Mouse (Mus musculus): Measurements from ENCODE around the gene Fabp6. TPM values are rescaled to one million over a fixed set of nuclear protein-coding genes. Genes with fewer than 3 reads are reported as not detected.

Gene Fabp6
- polyA plus RNA-seq, 1 experiment from 2014 or later: not detected

DNA sequence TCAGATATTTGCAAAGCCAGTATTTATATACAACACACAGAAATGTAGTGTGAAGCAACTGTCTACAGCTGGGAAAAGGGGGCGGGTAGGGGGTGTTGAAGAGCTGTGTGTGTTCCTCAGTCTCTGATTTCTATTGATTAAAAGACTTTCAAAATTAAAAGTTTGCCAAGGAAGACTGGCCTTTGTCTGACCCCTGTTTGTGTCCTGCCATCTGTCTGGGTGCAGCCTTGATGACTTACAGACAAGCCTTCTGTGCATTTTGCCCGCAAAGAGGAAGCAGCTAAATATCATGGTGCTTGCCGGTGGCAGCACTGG, 26.3 kb downstream of the Fabp6 start:
- Histone ChIP-seq H3K9ac (ENCODE audit: low read length) (peak overlapping the region; percentile 59; the same call in 1 of the 2 replicates), H3K4me1 (ENCODE audit: control insufficient read depth in 2 of 2, insufficient read depth in 2 of 2, low read length in 2 of 2) (peaks cover 24 to 35% of the 10 kb centered on the region in 2 experiments), H3K4me3 (ENCODE audit: control insufficient read depth in 1 of 2, insufficient read depth in 1 of 2, low read depth in 1 of 2, low read length in 2 of 2) (no peak overlapping the region), H3K9me3 (ENCODE audit: control insufficient read depth, low read length) (no peaks in the 10 kb centered on the region), H3K4me2 (ENCODE audit: low read length) (peak overlapping the region; percentile 16; the same call in 1 of the 2 replicates), H3K36me3 (ENCODE audit: control insufficient read depth, insufficient read depth, low read length) (peaks cover 24% of the 10 kb centered on the region), H3K27me3 (ENCODE audit: control insufficient read depth, insufficient read depth, low read length) (no peaks in the 10 kb centered on the region), H3K27ac (replicated peaks in 1 of 2; ENCODE audit: control insufficient read depth in 1 of 2, insufficient read depth in 1 of 2, low read depth in 2 of 2, low read length in 2 of 2) (peak overlapping the region; percentile 67 to 75)
- ATAC-seq (ENCODE audit: insufficient number of reproducible peaks, insufficient read depth, low FRiP score, low read depth): no peak
- WGBS: 12% methylated on average over 3 of the region's 3 CpGs

- peak overlapping the region; percentile 35; the same call in 1 of the 2 replicates for H3K9ac ChIP-seq (ENCODE audit: low read length)
- H3K27ac ChIP-seq (replicated peaks in 1 of 2; ENCODE audit: control insufficient read depth in 1 of 2, insufficient read depth in 1 of 2, low read depth in 2 of 2, low read length in 2 of 2): peak overlapping the region; percentile 87 to 95
- peaks cover 49 to 70% of the 10 kb centered on the region in 2 experiments for H3K4me1 ChIP-seq (ENCODE audit: control insufficient read depth in 2 of 2, insufficient read depth in 2 of 2, low read length in 2 of 2)
- no peak overlapping the region for H3K4me3 ChIP-seq (ENCODE audit: control insufficient read depth in 1 of 2, insufficient read depth in 1 of 2, low read depth in 1 of 2, low read length in 2 of 2)
- peaks cover 14% of the 10 kb centered on the region for H3K36me3 ChIP-seq (ENCODE audit: control insufficient read depth, insufficient read depth, low read length)
- peak; percentile 73 for ATAC-seq (ENCODE audit: insufficient number of reproducible peaks, insufficient read depth, low FRiP score, low read depth)
- WGBS: 34% methylated on average over 11 of the region's 11 CpGs
- no peaks in the 10 kb centered on the region for H3K9me3 ChIP-seq (ENCODE audit: control insufficient read depth, low read length)
- peak overlapping the region; percentile 23; the same call in 1 of the 2 replicates for H3K4me2 ChIP-seq (ENCODE audit: low read length)
- no peaks in the 10 kb centered on the region for H3K27me3 ChIP-seq (ENCODE audit: control insufficient read depth, insufficient read depth, low read length)
Observed at GRCm38 (mm10) chr11:43569595-43569994, 31.7 kb downstream of the Fabp6 start.

DNA sequence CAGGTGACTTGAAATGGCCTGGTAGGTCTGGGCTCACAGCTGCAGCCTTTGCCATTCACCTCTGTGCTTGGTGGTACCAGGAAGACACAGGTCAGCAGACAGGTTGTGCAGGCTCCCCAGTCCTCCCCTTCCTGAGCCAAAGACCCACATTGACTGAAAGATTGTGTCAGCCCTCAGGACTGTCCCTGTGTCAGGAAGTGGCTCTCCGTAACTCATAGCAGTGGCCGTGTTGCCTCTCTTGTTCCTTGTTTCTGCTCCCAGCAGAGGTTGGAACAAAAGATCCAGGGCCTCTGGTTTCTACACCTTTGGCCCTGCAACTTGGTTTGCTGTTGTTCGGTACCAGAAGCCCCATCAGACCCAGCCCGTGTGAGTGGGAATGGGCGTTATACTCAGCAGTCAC, 32.2 kb downstream of the Fabp6 start:
- peaks cover 18% of the 10 kb centered on the region for H3K36me3 ChIP-seq (ENCODE audit: control insufficient read depth, insufficient read depth, low read length)
- H3K27ac ChIP-seq (replicated peaks in 1 of 2; ENCODE audit: control insufficient read depth in 1 of 2, insufficient read depth in 1 of 2, low read depth in 2 of 2, low read length in 2 of 2): peak overlapping the region; percentile 87 to 95
- H3K9ac ChIP-seq (ENCODE audit: low read length): 0 out of 2 replicates have a peak overlapping the region, but pooled peaks have one; percentile 10
- no peak for ATAC-seq (ENCODE audit: insufficient number of reproducible peaks, insufficient read depth, low FRiP score, low read depth)
- H3K4me3 ChIP-seq (ENCODE audit: control insufficient read depth in 1 of 2, insufficient read depth in 1 of 2, low read depth in 1 of 2, low read length in 2 of 2): no peak overlapping the region
- H3K9me3 ChIP-seq (ENCODE audit: control insufficient read depth, low read length): no peaks in the 10 kb centered on the region
- H3K4me1 ChIP-seq (ENCODE audit: control insufficient read depth in 2 of 2, insufficient read depth in 2 of 2, low read length in 2 of 2): peaks cover 49 to 70% of the 10 kb centered on the region in 2 experiments
- 46% methylated on average over 5 of the region's 5 CpGs for WGBS
- peak overlapping the region; percentile 14; the same call in 1 of the 2 replicates for H3K4me2 ChIP-seq (ENCODE audit: low read length)
- H3K27me3 ChIP-seq (ENCODE audit: control insufficient read depth, insufficient read depth, low read length): no peaks in the 10 kb centered on the region

GRCm38 (mm10) chr11:43568263-43568662, 33.1 kb downstream of the Fabp6 start:
- ATAC-seq (ENCODE audit: insufficient number of reproducible peaks, insufficient read depth, low FRiP score, low read depth): no peak
- peaks cover 54 to 80% of the 10 kb centered on the region in 2 experiments for H3K4me1 ChIP-seq (ENCODE audit: control insufficient read depth in 2 of 2, insufficient read depth in 2 of 2, low read length in 2 of 2)

GRCm38 (mm10) chr11:43566696-43567095, 34.6 kb downstream of the Fabp6 start:
- no peak overlapping the region for H3K9ac ChIP-seq (ENCODE audit: low read length)

More at GRCm38 (mm10) chr11:43568263-43568662, 33.1 kb downstream of the Fabp6 start:
- Histone ChIP-seq H3K36me3 (ENCODE audit: control insufficient read depth, insufficient read depth, low read length) (peaks cover 14% of the 10 kb centered on the region), H3K27me3 (ENCODE audit: control insufficient read depth, insufficient read depth, low read length) (no peaks in the 10 kb centered on the region), H3K9ac (ENCODE audit: low read length) (no peak overlapping the region), H3K27ac (replicated peaks in 1 of 2; ENCODE audit: control insufficient read depth in 1 of 2, insufficient read depth in 1 of 2, low read depth in 2 of 2, low read length in 2 of 2) (peak overlapping the region; percentile 51 to 95), H3K9me3 (ENCODE audit: control insufficient read depth, low read length) (no peaks in the 10 kb centered on the region), H3K4me3 (ENCODE audit: control insufficient read depth in 1 of 2, insufficient read depth in 1 of 2, low read depth in 1 of 2, low read length in 2 of 2) (no peak overlapping the region), H3K4me2 (ENCODE audit: low read length) (no peak overlapping the region)
- WGBS: 59% methylated on average over 5 of the region's 5 CpGs

GRCm38 (mm10) chr11:43565852-43566251, 35.5 kb downstream of the Fabp6 start:
- H3K4me3 ChIP-seq (ENCODE audit: control insufficient read depth in 1 of 2, insufficient read depth in 1 of 2, low read depth in 1 of 2, low read length in 2 of 2): no peak overlapping the region
- H3K27ac ChIP-seq (replicated peaks in 1 of 2; ENCODE audit: control insufficient read depth in 1 of 2, insufficient read depth in 1 of 2, low read depth in 2 of 2, low read length in 2 of 2): peak overlapping the region in 1 of 2 experiments; percentile 95; a peak in 3 of 4 replicates
- WGBS: 33% methylated on average over 8 of the region's 8 CpGs
- no peak overlapping the region for H3K4me2 ChIP-seq (ENCODE audit: low read length)
- no peak for ATAC-seq (ENCODE audit: insufficient number of reproducible peaks, insufficient read depth, low FRiP score, low read depth)
- no peaks in the 10 kb centered on the region for H3K27me3 ChIP-seq (ENCODE audit: control insufficient read depth, insufficient read depth, low read length)
- H3K4me1 ChIP-seq (ENCODE audit: control insufficient read depth in 2 of 2, insufficient read depth in 2 of 2, low read length in 2 of 2): peaks cover 47 to 67% of the 10 kb centered on the region in 2 experiments
- H3K9ac ChIP-seq (ENCODE audit: low read length): no peak overlapping the region
- H3K9me3 ChIP-seq (ENCODE audit: control insufficient read depth, low read length): no peaks in the 10 kb centered on the region
- peaks cover 9% of the 10 kb centered on the region; the same call in 1 of the 2 replicates for H3K36me3 ChIP-seq (ENCODE audit: control insufficient read depth, insufficient read depth, low read length)

More at GRCm38 (mm10) chr11:43566696-43567095, 34.6 kb downstream of the Fabp6 start:
- Histone ChIP-seq H3K4me2 (ENCODE audit: low read length) (no peak overlapping the region), H3K9me3 (ENCODE audit: control insufficient read depth, low read length) (no peaks in the 10 kb centered on the region), H3K27me3 (ENCODE audit: control insufficient read depth, insufficient read depth, low read length) (no peaks in the 10 kb centered on the region), H3K27ac (replicated peaks in 1 of 2; ENCODE audit: control insufficient read depth in 1 of 2, insufficient read depth in 1 of 2, low read depth in 2 of 2, low read length in 2 of 2) (peak overlapping the region; percentile 88 to 95), H3K4me1 (ENCODE audit: control insufficient read depth in 2 of 2, insufficient read depth in 2 of 2, low read length in 2 of 2) (peaks cover 49 to 71% of the 10 kb centered on the region in 2 experiments), H3K36me3 (ENCODE audit: control insufficient read depth, insufficient read depth, low read length) (peaks cover 9% of the 10 kb centered on the region; the same call in 1 of the 2 replicates), H3K4me3 (ENCODE audit: control insufficient read depth in 1 of 2, insufficient read depth in 1 of 2, low read depth in 1 of 2, low read length in 2 of 2) (no peak overlapping the region)
- no peak for ATAC-seq (ENCODE audit: insufficient number of reproducible peaks, insufficient read depth, low FRiP score, low read depth)
- 33% methylated on average over 5 of the region's 5 CpGs for WGBS

GRCm38 (mm10) chr11:43565414-43565813, 35.9 kb downstream of the Fabp6 start:
- Histone ChIP-seq H3K36me3 (ENCODE audit: control insufficient read depth, insufficient read depth, low read length) (peaks cover 9% of the 10 kb centered on the region; the same call in 1 of the 2 replicates), H3K27ac (replicated peaks in 1 of 2; ENCODE audit: control insufficient read depth in 1 of 2, insufficient read depth in 1 of 2, low read depth in 2 of 2, low read length in 2 of 2) (no peak overlapping the region), H3K4me1 (ENCODE audit: control insufficient read depth in 2 of 2, insufficient read depth in 2 of 2, low read length in 2 of 2) (peaks cover 48 to 70% of the 10 kb centered on the region in 2 experiments)

More at GRCm38 (mm10) chr11:43565414-43565813, 35.9 kb downstream of the Fabp6 start:
- Histone ChIP-seq H3K9me3 (ENCODE audit: control insufficient read depth, low read length) (no peaks in the 10 kb centered on the region), H3K27me3 (ENCODE audit: control insufficient read depth, insufficient read depth, low read length) (no peaks in the 10 kb centered on the region), H3K9ac (ENCODE audit: low read length) (no peak overlapping the region), H3K4me3 (ENCODE audit: control insufficient read depth in 1 of 2, insufficient read depth in 1 of 2, low read depth in 1 of 2, low read length in 2 of 2) (no peak overlapping the region), H3K4me2 (ENCODE audit: low read length) (no peak overlapping the region)
- 40% methylated on average over 2 of the region's 2 CpGs for WGBS
- no peak for ATAC-seq (ENCODE audit: insufficient number of reproducible peaks, insufficient read depth, low FRiP score, low read depth)

Data from heart, embryonic 14.5 days (tissue).